8 mouse cellular contexts compared by ENCODE assay signal in genomic region chr12:87442177-87443114, GRCm38 (mm10). TPM values are rescaled to one million over a fixed set of nuclear protein-coding genes. Genes with fewer than 3 reads are reported as not detected.
A peak's percentile ranks its signal among the peaks of the same experiment; 100 is the strongest.
DNase-seq lines count a peak whose midpoint lies in the region; ATAC-seq and TF ChIP-seq lines count a peak whose summit lies in the region.

No protein-coding gene starts in this region.

- H3K9ac ChIP-seq in forebrain, embryonic 12.5 days = peak overlapping the region; percentile 89
- H3K9ac ChIP-seq in liver, embryonic 13.5 days = peak overlapping the region; percentile 94

- peaks cover 7% of the 10 kb centered on the region for H3K36me3 ChIP-seq in kidney, adult 2 months (ENCODE audit: control insufficient read depth, insufficient read depth, low read length)
- H3K36me3 ChIP-seq in G1E (replicated peaks) = peaks cover 72% of the 10 kb centered on the region
- peaks cover 46% of the 10 kb centered on the region for H3K36me3 ChIP-seq in forebrain, embryonic 12.5 days (replicated peaks)
- H3K36me3 ChIP-seq in liver, embryonic 13.5 days = peaks cover 55% of the 10 kb centered on the region

- DNase-seq in kidney, adult 2 months = no peak
- DNase-seq in kidney, postnatal 36 days = no peak
- no peak for DNase-seq in G1E (ENCODE audit: low spot score)
- no peak for DNase-seq in liver, embryonic 13.5 days
- DNase-seq in yolk sac, embryonic 10.5 days (ENCODE audit: low spot score) = peak; percentile 49
- DNase-seq in right cerebral cortex, postnatal 10 days (ENCODE audit: low spot score in 2 of 2) = no peak
- no peak for DNase-seq in T-cell, adult 2 months (ENCODE audit: low spot score)

- TF ChIP-seq POLR2A in kidney, adult 2 months (IDR thresholded peaks at IDR 0.05; ENCODE audit: low read depth, low read length) = no peak

- peaks cover 6% of the 10 kb centered on the region for H3K4me1 ChIP-seq in kidney, adult 2 months (ENCODE audit: control insufficient read depth, insufficient read depth, low read length)
- H3K4me1 ChIP-seq in G1E (ENCODE audit: insufficient read depth, low read depth, low read length) = peaks cover 62% of the 10 kb centered on the region
- peaks cover 25% of the 10 kb centered on the region for H3K4me1 ChIP-seq in forebrain, embryonic 12.5 days
- H3K4me1 ChIP-seq in liver, embryonic 13.5 days (replicated peaks) = peaks cover 37% of the 10 kb centered on the region

- H3K27me3 ChIP-seq in kidney, adult 2 months (replicated peaks; ENCODE audit: control insufficient read depth, insufficient read depth, low read length) = no peaks in the 10 kb centered on the region
- no peaks in the 10 kb centered on the region for H3K27me3 ChIP-seq in G1E (ENCODE audit: insufficient read depth, low read length)
- H3K27me3 ChIP-seq in forebrain, embryonic 12.5 days = no peaks in the 10 kb centered on the region
- H3K27me3 ChIP-seq in liver, embryonic 13.5 days = no peaks in the 10 kb centered on the region

- TF ChIP-seq CTCF in kidney, adult 2 months (conservative IDR thresholded peaks at IDR 0.05; ENCODE audit: insufficient read depth, insufficient read length, low read depth, low read length) = no peak
- TF ChIP-seq CTCF in G1E (IDR thresholded peaks at IDR 0.05; ENCODE audit: low read depth, low read length) = no peak

- H3K4me3 ChIP-seq in kidney, adult 2 months (ENCODE audit: insufficient read depth, low read depth, low read length) = peak overlapping the region; percentile 99
- peak overlapping the region; percentile 88 for H3K4me3 ChIP-seq in G1E (ENCODE audit: low read depth, low read length)
- peak overlapping the region; percentile 96 for H3K4me3 ChIP-seq in forebrain, embryonic 12.5 days (replicated peaks)
- H3K4me3 ChIP-seq in liver, embryonic 13.5 days (replicated peaks) = peak overlapping the region; percentile 87

- no peak for ATAC-seq in G1E (ENCODE audit: extremely low read depth, insufficient number of reproducible peaks, low FRiP score, poor library complexity, severe bottlenecking)
- no peak for ATAC-seq in forebrain, embryonic 12.5 days (ENCODE audit: low FRiP score)
- ATAC-seq in liver, embryonic 13.5 days (ENCODE audit: low read depth) = peak; percentile 35; the same call in 1 of the 2 replicates

- H3K27ac ChIP-seq in kidney, adult 2 months (ENCODE audit: insufficient read depth, low read depth, low read length) = no peak overlapping the region
- H3K27ac ChIP-seq in forebrain, embryonic 12.5 days = no peak overlapping the region
- peak overlapping the region; percentile 76 for H3K27ac ChIP-seq in liver, embryonic 13.5 days

- H3K4me2 ChIP-seq in forebrain, embryonic 12.5 days = peak overlapping the region; percentile 77
- H3K4me2 ChIP-seq in liver, embryonic 13.5 days = peak overlapping the region; percentile 82

- WGBS in kidney, adult 2 months = 11% methylated on average over 12 of the region's 12 CpGs
- WGBS in forebrain, embryonic 12.5 days = 28% methylated on average over 12 of the region's 12 CpGs
- 10% methylated on average over 12 of the region's 12 CpGs for WGBS in liver, embryonic 13.5 days (ENCODE audit: insufficient replicate concordance)

- no peaks in the 10 kb centered on the region for H3K9me3 ChIP-seq in G1E (replicated peaks)
- H3K9me3 ChIP-seq in forebrain, embryonic 12.5 days = no peaks in the 10 kb centered on the region
- H3K9me3 ChIP-seq in liver, embryonic 13.5 days (replicated peaks) = no peaks in the 10 kb centered on the region

RNA-seq across cellular contexts. Expression of gene Slirp, which starts 1.2 kb away (rescaled TPM):
- 27.7 and 40.0 TPM in 2 replicates for polyA plus RNA-seq in kidney, adult 2 months (2012; rRNA removed)
- total RNA-seq in G1E (2014; fragmentation: Nextera tagmentation) (62.5 and 68.0 TPM in 2 replicates), G1E (2017) (149 and 153 TPM in 2 replicates)
- polyA plus RNA-seq in G1E (2012) = 4.6 and 7.3 TPM in 2 replicates
- 283 and 293 TPM in 2 replicates for polyA plus RNA-seq in forebrain, embryonic 12.5 days (2016; fragmentation: Nextera tagmentation; extraction: Ambion mirVana)
- 228 and 232 TPM in 2 replicates for polyA plus RNA-seq in liver, embryonic 13.5 days (2015; fragmentation: Nextera tagmentation; extraction: Ambion mirVana)

RNA-seq across cellular contexts. Expression of gene Alkbh1, which starts 1.4 kb away (rescaled TPM):
- 9.2 and 10.4 TPM in 2 replicates for polyA plus RNA-seq in kidney, adult 2 months (2012; rRNA removed)
- total RNA-seq in G1E (2014; fragmentation: Nextera tagmentation) (163 and 180 TPM in 2 replicates), G1E (2017) (104 and 106 TPM in 2 replicates)
- polyA plus RNA-seq in G1E (2012) = 36.6 and 41.3 TPM in 2 replicates
- 48.8 and 55.9 TPM in 2 replicates for polyA plus RNA-seq in forebrain, embryonic 12.5 days (2016; fragmentation: Nextera tagmentation; extraction: Ambion mirVana)
- polyA plus RNA-seq in liver, embryonic 13.5 days (2015; fragmentation: Nextera tagmentation; extraction: Ambion mirVana) = 20.6 and 24.9 TPM in 2 replicates

RNA-seq across cellular contexts. Expression of gene Snw1, which starts 29.6 kb away (rescaled TPM):
- polyA plus RNA-seq in kidney, adult 2 months (2012; rRNA removed) = 10.5 and 13.6 TPM in 2 replicates
- total RNA-seq in G1E (2014; fragmentation: Nextera tagmentation) (148 and 150 TPM in 2 replicates), G1E (2017) (218 and 244 TPM in 2 replicates)
- polyA plus RNA-seq in G1E (2012) = 22.6 and 29.8 TPM in 2 replicates
- polyA plus RNA-seq in forebrain, embryonic 12.5 days (2016; fragmentation: Nextera tagmentation; extraction: Ambion mirVana) = 149 and 153 TPM in 2 replicates
- polyA plus RNA-seq in liver, embryonic 13.5 days (2015; fragmentation: Nextera tagmentation; extraction: Ambion mirVana) = 68.7 and 78.4 TPM in 2 replicates

RNA-seq across cellular contexts. Expression of gene Gm5788, which starts 52.1 kb away (rescaled TPM):
- polyA plus RNA-seq in kidney, adult 2 months (2012; rRNA removed) = not detected in 2 replicates
- total RNA-seq in G1E (2014; fragmentation: Nextera tagmentation) (3.8 TPM in 1 of 2 replicates, not detected in the other), G1E (2017) (0.52 and 1.1 TPM in 2 replicates)
- polyA plus RNA-seq in G1E (2012) = 0.33 TPM in 1 of 2 replicates, not detected in the other
- not detected in 2 replicates for polyA plus RNA-seq in forebrain, embryonic 12.5 days (2016; fragmentation: Nextera tagmentation; extraction: Ambion mirVana)
- polyA plus RNA-seq in liver, embryonic 13.5 days (2015; fragmentation: Nextera tagmentation; extraction: Ambion mirVana) = not detected in 2 replicates

RNA-seq across cellular contexts. Expression of gene Sptlc2, which starts 54.3 kb away (rescaled TPM):
- polyA plus RNA-seq in kidney, adult 2 months (2012; rRNA removed) = 24.8 and 35.0 TPM in 2 replicates
- 111 and 123 TPM in 2 replicates for total RNA-seq in G1E (2014; fragmentation: Nextera tagmentation)
- total RNA-seq in G1E (2017) = 197 and 212 TPM in 2 replicates
- polyA plus RNA-seq in G1E (2012) = 50.5 and 52.7 TPM in 2 replicates
- polyA plus RNA-seq in forebrain, embryonic 12.5 days (2016; fragmentation: Nextera tagmentation; extraction: Ambion mirVana) = 50.8 and 54.2 TPM in 2 replicates
- 30.6 and 36.4 TPM in 2 replicates for polyA plus RNA-seq in liver, embryonic 13.5 days (2015; fragmentation: Nextera tagmentation; extraction: Ambion mirVana)
